Mouse (Mus musculus): ENCODE results near the gene Slc38a4. TPM values are rescaled to one million over a fixed set of nuclear protein-coding genes. Genes with fewer than 3 reads are reported as not detected.

The Slc38a4 gene
- polyA plus RNA-seq, 1 experiment from 2014 or later = 88.4 TPM

Other genes with a start within 250 kb of the Slc38a4 start
- gene Pced1b, start 191.2 kb upstream of the Slc38a4 start, polyA plus RNA-seq (2014; fragmentation: Nextera tagmentation; extraction: Ambion mirVana) = 5.4 and 8.7 TPM in 2 replicates
- 11.9 and 16.9 TPM in 2 replicates for gene Amigo2, start 191.3 kb upstream of the Slc38a4 start, polyA plus RNA-seq (2014; fragmentation: Nextera tagmentation; extraction: Ambion mirVana)